Mouse (Mus musculus) erythroblast, embryonic 14.5 days (primary cell): ENCODE data around the gene Kcns1.

Source experiments
- GATA1 ChIP-seq: IDR thresholded peaks from 2 replicates; pipeline ENCODE4 v1.6.1; 2012; ENCODE audit warnings: low read length, inconsistent platforms, mixed read lengths
- TAL1 ChIP-seq: IDR thresholded peaks from 3 replicates; pipeline ENCODE4 v1.6.1; 2012; ENCODE audit warnings: low read length, inconsistent platforms, mixed read lengths

DNA sequence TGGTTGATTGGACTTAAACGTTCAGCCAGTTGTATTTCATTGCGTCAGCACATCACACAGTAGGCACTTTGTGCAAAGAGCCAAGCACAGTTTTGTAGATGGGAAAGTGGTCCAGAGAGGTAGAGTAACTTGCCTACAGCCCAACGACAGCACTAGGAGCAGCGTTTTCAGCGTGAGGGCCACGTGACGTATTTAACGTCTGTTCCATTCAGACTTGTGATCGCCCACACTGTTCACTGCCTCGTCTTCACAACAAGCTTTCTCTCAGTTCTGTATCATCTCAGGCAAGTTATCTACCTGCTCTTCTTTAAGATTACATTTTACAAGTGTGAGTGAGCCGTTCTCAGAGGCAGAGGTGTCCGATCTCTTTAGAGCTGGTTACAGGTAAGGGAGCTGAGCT is 24.4 kb downstream of the Kcns1 start:
- no peak for TF ChIP-seq TAL1
- no peak for TF ChIP-seq GATA1
